Mouse (Mus musculus): ENCODE results near the gene Cdk14.

DNA sequence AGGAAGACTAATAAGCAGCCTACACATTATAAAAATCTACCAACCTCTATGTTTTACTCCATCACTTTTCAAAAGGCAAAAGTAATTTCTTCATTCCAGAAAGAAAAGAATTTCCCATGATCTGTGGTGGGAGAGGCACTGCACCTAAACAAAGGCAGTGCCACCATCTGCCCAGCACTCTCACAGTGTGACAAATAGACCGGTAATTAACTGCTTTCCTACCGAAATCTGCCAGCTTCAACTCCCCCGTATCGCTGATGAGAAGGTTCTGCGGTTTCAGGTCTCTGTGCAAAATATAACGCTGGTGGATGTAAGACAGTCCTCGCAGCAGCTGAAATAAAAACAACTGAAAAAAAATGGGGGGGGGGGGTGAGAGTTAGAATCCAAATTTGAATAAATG, 327.4 kb downstream of the Cdk14 start:
- TF ChIP-seq CTCF (conservative IDR thresholded peaks at IDR 0.05; ENCODE audit: low read length) (no peak), POU5F1 (IDR thresholded peaks at IDR 0.05; ENCODE audit: borderline replicate concordance, low read length) (no peak), NANOG (IDR thresholded peaks at IDR 0.05; ENCODE audit: borderline replicate concordance, low read length) (no peak)

All from E14TG2a.4 (cell line).